Mouse (Mus musculus): ENCODE measurements around the gene Dnah1. TPM values are rescaled to one million over a fixed set of nuclear protein-coding genes. Genes with fewer than 3 reads are reported as not detected.

Gene Dnah1
- polyA plus RNA-seq, 1 experiment from 2014 or later: 4.6 TPM

GRCm38 (mm10) chr14:31327681-31328080 lies 4.0 kb upstream of the Dnah1 start:
- peak; percentile 26 for TF ChIP-seq CTCF (IDR thresholded peaks at IDR 0.05; ENCODE audit: low read depth)
- 64% methylated on average over 4 of the region's 4 CpGs for WGBS
- no peak overlapping the region for H3K9ac ChIP-seq
- 0 out of 2 replicates have a peak, but pooled peaks cover 3% of the 10 kb centered on the region for H3K27me3 ChIP-seq (ENCODE audit: insufficient read depth, low read length)
- H3K4me2 ChIP-seq: no peak overlapping the region
- H3K36me3 ChIP-seq (ENCODE audit: insufficient read depth): no peaks in the 10 kb centered on the region
- ATAC-seq (ENCODE audit: insufficient read depth) (no peak), DNase-seq (no peak)
- no peak overlapping the region for H3K27ac ChIP-seq (ENCODE audit: low read depth)
- no peaks in the 10 kb centered on the region for H3K9me3 ChIP-seq (ENCODE audit: low read depth, low read length)
- no peak overlapping the region for H3K4me3 ChIP-seq (ENCODE audit: low read depth, low read length)
- no peaks in the 10 kb centered on the region for H3K4me1 ChIP-seq (ENCODE audit: insufficient read depth)

- Histone ChIP-seq H3K4me2 (no peak overlapping the region), H3K36me3 (ENCODE audit: insufficient read depth) (no peaks in the 10 kb centered on the region), H3K27ac (ENCODE audit: low read depth) (no peak overlapping the region), H3K9me3 (ENCODE audit: low read depth, low read length) (no peaks in the 10 kb centered on the region), H3K4me3 (ENCODE audit: low read depth, low read length) (no peak overlapping the region), H3K27me3 (ENCODE audit: insufficient read depth, low read length) (0 out of 2 replicates have a peak, but pooled peaks cover 3% of the 10 kb centered on the region), H3K4me1 (ENCODE audit: insufficient read depth) (no peaks in the 10 kb centered on the region), H3K9ac (no peak overlapping the region)
- DNase-seq: no peak
- ATAC-seq (ENCODE audit: insufficient read depth): no peak
- no peak for TF ChIP-seq CTCF (IDR thresholded peaks at IDR 0.05; ENCODE audit: low read depth)
- WGBS: 75% methylated on average over 1 of the region's 1 CpGs
Measured at GRCm38 (mm10) chr14:31327196-31327595, 3.5 kb upstream of the Dnah1 start.

- no peaks in the 10 kb centered on the region for H3K9me3 ChIP-seq (ENCODE audit: low read depth, low read length)
- H3K4me3 ChIP-seq (ENCODE audit: low read depth, low read length): no peak overlapping the region
- no peak for TF ChIP-seq CTCF (IDR thresholded peaks at IDR 0.05; ENCODE audit: low read depth)
- H3K4me2 ChIP-seq: no peak overlapping the region
- no peaks in the 10 kb centered on the region for H3K4me1 ChIP-seq (ENCODE audit: insufficient read depth)
- 0 out of 2 replicates have a peak, but pooled peaks cover 3% of the 10 kb centered on the region for H3K27me3 ChIP-seq (ENCODE audit: insufficient read depth, low read length)
- no peak for DNase-seq
- 53% methylated on average over 7 of the region's 7 CpGs for WGBS
- ATAC-seq (ENCODE audit: insufficient read depth): no peak
- no peak overlapping the region for H3K9ac ChIP-seq
- H3K36me3 ChIP-seq (ENCODE audit: insufficient read depth): no peaks in the 10 kb centered on the region
- no peak overlapping the region for H3K27ac ChIP-seq (ENCODE audit: low read depth)
Measured at GRCm38 (mm10) chr14:31326770-31327169, 3.1 kb upstream of the Dnah1 start.

GRCm38 (mm10) chr14:31325551-31325950 lies 1.9 kb upstream of the Dnah1 start:
- Histone ChIP-seq H3K4me2 (no peak overlapping the region), H3K9me3 (ENCODE audit: low read depth, low read length) (no peaks in the 10 kb centered on the region), H3K27me3 (ENCODE audit: insufficient read depth, low read length) (0 out of 2 replicates have a peak, but pooled peaks cover 1% of the 10 kb centered on the region), H3K36me3 (ENCODE audit: insufficient read depth) (no peaks in the 10 kb centered on the region), H3K4me1 (ENCODE audit: insufficient read depth) (no peaks in the 10 kb centered on the region), H3K4me3 (ENCODE audit: low read depth, low read length) (no peak overlapping the region), H3K27ac (ENCODE audit: low read depth) (no peak overlapping the region), H3K9ac (no peak overlapping the region)
- TF ChIP-seq CTCF (IDR thresholded peaks at IDR 0.05; ENCODE audit: low read depth): peak; percentile 29
- WGBS: 42% methylated on average over 4 of the region's 5 CpGs
- ATAC-seq (ENCODE audit: insufficient read depth) (no peak), DNase-seq (no peak)

- H3K27me3 ChIP-seq (ENCODE audit: insufficient read depth, low read length): no peaks in the 10 kb centered on the region
- H3K4me3 ChIP-seq (ENCODE audit: low read depth, low read length): no peak overlapping the region
- no peaks in the 10 kb centered on the region for H3K4me1 ChIP-seq (ENCODE audit: insufficient read depth)
- H3K4me2 ChIP-seq: no peak overlapping the region
- ATAC-seq (ENCODE audit: insufficient read depth) (no peak), DNase-seq (peak; percentile 44)
- 70% methylated on average over 10 of the region's 10 CpGs for WGBS
- peak; percentile 39; the same call in 1 of the 2 replicates for TF ChIP-seq CTCF (IDR thresholded peaks at IDR 0.05; ENCODE audit: low read depth)
- H3K36me3 ChIP-seq (ENCODE audit: insufficient read depth): no peaks in the 10 kb centered on the region
- H3K27ac ChIP-seq (ENCODE audit: low read depth): no peak overlapping the region
- no peaks in the 10 kb centered on the region for H3K9me3 ChIP-seq (ENCODE audit: low read depth, low read length)
- no peak overlapping the region for H3K9ac ChIP-seq
Measured at GRCm38 (mm10) chr14:31324851-31325250, 1.2 kb upstream of the Dnah1 start.

- H3K9ac ChIP-seq: no peak overlapping the region
- no peak for TF ChIP-seq CTCF (IDR thresholded peaks at IDR 0.05; ENCODE audit: low read depth)
Measured at GRCm38 (mm10) chr14:31323189-31323588, 507 bp downstream of the Dnah1 start.

GRCm38 (mm10) chr14:31322191-31322590 lies 1.5 kb downstream of the Dnah1 start:
- Histone ChIP-seq H3K27ac (ENCODE audit: low read depth) (no peak overlapping the region), H3K9ac (no peak overlapping the region), H3K4me2 (no peak overlapping the region), H3K9me3 (ENCODE audit: low read depth, low read length) (no peaks in the 10 kb centered on the region), H3K4me1 (ENCODE audit: insufficient read depth) (no peaks in the 10 kb centered on the region), H3K4me3 (ENCODE audit: low read depth, low read length) (no peak overlapping the region), H3K27me3 (ENCODE audit: insufficient read depth, low read length) (no peaks in the 10 kb centered on the region), H3K36me3 (ENCODE audit: insufficient read depth) (no peaks in the 10 kb centered on the region)
- 82% methylated on average over 3 of the region's 3 CpGs for WGBS
- TF ChIP-seq CTCF (IDR thresholded peaks at IDR 0.05; ENCODE audit: low read depth): no peak
- DNase-seq (no peak), ATAC-seq (ENCODE audit: insufficient read depth) (no peak)

More at GRCm38 (mm10) chr14:31323189-31323588, 507 bp downstream of the Dnah1 start:
- no peaks in the 10 kb centered on the region for H3K9me3 ChIP-seq (ENCODE audit: low read depth, low read length)
- DNase-seq (peak; percentile 7), ATAC-seq (ENCODE audit: insufficient read depth) (no peak)
- H3K4me3 ChIP-seq (ENCODE audit: low read depth, low read length): peak overlapping the region; percentile 35
- WGBS: 68% methylated on average over 4 of the region's 4 CpGs
- no peak overlapping the region for H3K27ac ChIP-seq (ENCODE audit: low read depth)
- H3K36me3 ChIP-seq (ENCODE audit: insufficient read depth): no peaks in the 10 kb centered on the region
- peak overlapping the region; percentile 62 for H3K4me2 ChIP-seq
- no peaks in the 10 kb centered on the region for H3K27me3 ChIP-seq (ENCODE audit: insufficient read depth, low read length)
- no peaks in the 10 kb centered on the region for H3K4me1 ChIP-seq (ENCODE audit: insufficient read depth)

- Histone ChIP-seq H3K27me3 (ENCODE audit: insufficient read depth, low read length) (no peaks in the 10 kb centered on the region), H3K27ac (ENCODE audit: low read depth) (no peak overlapping the region), H3K9me3 (ENCODE audit: low read depth, low read length) (no peaks in the 10 kb centered on the region), H3K4me1 (ENCODE audit: insufficient read depth) (no peaks in the 10 kb centered on the region), H3K36me3 (ENCODE audit: insufficient read depth) (no peaks in the 10 kb centered on the region), H3K4me3 (ENCODE audit: low read depth, low read length) (no peak overlapping the region), H3K4me2 (no peak overlapping the region), H3K9ac (no peak overlapping the region)
- DNase-seq: no peak
- ATAC-seq (ENCODE audit: insufficient read depth): no peak
- WGBS: 81% methylated on average over 11 of the region's 11 CpGs
- TF ChIP-seq CTCF (IDR thresholded peaks at IDR 0.05; ENCODE audit: low read depth): no peak
Measured at GRCm38 (mm10) chr14:31321181-31321580, 2.5 kb downstream of the Dnah1 start.
